Mouse (Mus musculus) regulatory T cell (primary cell): ENCODE measurements at regions not wholly inside any gene's neighbourhood (a gene's known extent, or its start where the extent isn't known, plus 50 kb on each side); places are given as distances from the start of the nearest gene placed in this dataset.

ENCODE experiments used
- in situ Hi-C: fragments of 300-600 bp; cut with MboI, MseI; formaldehyde crosslinking; loops from one replicate; pipeline ENCODE4 v1.15.1; 2025; ENCODE audit warnings: high pct_unique_total_duplicates

DNA sequence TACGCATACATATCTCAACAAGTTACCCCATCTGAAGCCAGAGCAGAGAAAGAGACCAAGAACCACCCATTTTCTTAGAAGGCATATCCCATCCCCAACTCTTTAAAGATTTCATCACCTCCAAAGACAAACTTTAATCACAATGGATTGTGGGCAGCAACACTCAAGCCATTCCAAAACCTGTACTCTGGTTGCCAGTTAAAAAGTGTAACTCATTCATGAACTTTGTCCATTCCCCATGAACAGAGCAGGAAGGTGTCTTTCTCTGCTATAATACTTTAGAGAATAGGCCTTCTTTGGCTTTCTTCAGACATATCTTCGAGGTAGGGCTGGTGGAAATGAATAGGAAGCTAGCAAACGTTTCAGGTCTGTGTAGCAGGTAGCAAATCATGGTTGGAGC is 160.4 kb downstream of the Fzd1 start:
- in situ Hi-C loops = no loop called here

GRCm38 (mm10) chr5:4595010-4595409 is 162.8 kb downstream of the Fzd1 start:
- in situ Hi-C loops = no loop called here

DNA sequence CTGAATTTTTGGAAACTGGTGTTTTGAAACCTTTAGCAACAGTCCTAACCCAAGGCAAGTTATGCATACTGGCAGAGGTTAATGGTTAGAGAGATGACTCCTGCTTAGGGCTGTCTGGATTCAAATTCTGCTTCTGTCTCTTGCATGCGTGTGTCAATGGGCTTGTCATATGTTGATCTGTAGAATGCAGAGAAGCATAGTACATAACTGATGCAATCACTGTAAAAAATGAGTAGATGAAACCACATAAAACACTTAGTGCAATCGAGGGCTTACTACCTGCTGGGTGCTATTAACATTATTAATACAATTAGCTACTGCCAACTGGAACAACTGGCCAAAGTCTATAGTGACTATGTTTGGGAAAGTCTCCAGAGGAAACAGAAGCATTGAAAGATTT is 163.3 kb downstream of the Fzd1 start:
- in situ Hi-C loops = no loop called here

DNA sequence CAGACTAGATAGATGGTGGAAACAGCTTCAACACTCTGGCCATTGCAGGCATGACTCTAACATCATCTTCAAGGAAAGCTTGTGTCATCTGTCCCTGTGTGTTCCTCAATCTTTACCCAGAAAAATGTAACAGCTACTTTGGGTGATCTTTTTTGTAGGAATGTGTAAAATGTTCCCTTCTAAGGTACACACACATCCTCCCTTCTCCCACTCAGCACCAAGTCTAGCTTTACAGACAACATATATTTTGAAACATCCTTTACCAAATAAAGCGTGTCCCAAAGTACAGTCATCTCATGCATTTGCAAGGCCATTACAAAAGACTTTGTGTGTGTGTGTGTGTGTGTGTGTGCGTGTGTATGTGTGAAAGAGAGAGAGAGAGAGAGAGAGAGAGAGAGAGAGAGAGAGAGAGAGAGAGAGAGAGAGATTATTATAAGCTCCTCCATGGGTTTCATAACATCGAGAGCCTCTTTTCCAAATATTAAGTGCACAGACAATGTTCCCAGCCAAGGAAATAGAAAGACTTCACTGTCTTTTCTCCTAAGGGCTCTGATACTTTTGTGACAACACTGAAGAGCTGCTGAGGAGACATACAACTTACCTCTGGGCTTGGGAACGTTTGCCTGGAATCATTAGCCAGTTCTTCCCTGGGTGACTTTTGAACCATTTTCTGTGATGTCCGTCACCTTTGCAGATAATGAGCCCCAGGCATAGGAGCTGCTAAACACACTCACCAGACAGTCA is 164.0 kb downstream of the Fzd1 start:
- in situ Hi-C loops = no loop called here

GRCm38 (mm10) chr5:4591721-4592120 is 166.1 kb downstream of the Fzd1 start:
- in situ Hi-C loops = no loop called here

DNA sequence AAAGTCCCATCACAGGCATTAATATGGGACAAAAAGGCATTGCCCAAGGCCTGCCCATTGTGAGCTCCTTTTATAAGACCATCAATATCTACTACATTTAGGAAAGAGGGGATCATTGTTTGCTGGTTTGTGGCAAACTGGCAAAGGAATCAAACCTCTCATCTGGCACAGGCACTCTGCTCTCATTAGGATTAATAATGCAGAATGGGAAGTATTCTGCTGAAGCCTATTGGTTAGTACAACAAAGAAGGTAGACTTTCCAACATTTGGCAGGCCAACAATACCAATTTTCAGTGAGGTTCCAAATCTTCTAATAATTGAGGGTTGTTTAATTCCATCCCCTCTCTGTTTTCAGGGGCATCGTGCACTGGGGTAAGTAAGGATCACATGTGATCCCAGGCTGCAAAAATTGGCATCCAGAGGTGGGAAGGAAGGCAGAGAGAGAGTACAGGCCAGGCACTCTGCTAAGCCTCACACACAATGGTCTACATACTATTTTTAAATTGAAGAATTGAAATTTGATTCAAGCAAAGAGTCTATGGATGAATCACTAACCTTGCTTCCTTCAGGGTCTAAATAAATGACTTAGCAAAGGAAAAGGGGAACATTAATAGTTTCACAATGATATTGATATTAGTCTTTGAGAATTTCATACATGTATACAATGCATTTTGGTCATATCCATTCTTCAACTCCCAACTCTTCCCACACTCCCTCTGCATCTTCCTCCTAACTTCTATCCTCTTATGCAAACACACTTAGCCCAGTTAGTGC is 174.9 kb downstream of the Fzd1 start:
- in situ Hi-C loops = no loop called here

GRCm38 (mm10) chr5:4580185-4580839 is 177.5 kb downstream of the Fzd1 start:
- in situ Hi-C loops = no loop called here

- in situ Hi-C loops = no loop called here
Measured at GRCm38 (mm10) chr5:4578856-4579255, 179.0 kb downstream of the Fzd1 start.

- in situ Hi-C loops = no loop called here
Measured at GRCm38 (mm10) chr5:4577179-4577578, 180.7 kb downstream of the Fzd1 start.

DNA sequence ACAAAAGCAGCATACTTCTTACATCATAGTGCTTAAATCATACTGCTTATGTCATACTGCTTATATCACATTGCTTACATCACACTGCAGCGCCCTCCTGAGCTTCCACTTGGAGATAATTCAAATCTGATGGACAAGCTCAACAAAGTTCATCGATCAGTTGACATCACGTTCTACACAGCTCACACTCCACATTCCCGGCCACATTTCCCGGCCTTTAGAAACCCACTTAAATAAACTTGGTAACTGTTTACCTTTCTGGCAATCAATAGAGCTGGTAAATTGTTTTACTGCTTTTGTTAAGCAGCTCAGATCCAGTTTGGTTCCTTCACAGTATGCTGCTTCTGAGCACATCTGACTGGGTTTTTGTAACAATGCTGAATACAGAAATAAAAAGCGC is 194.0 kb downstream of the Fzd1 start:
- in situ Hi-C loops = no loop called here

- in situ Hi-C loops = no loop called here
Measured at GRCm38 (mm10) chr5:4561661-4562060, 196.2 kb downstream of the Fzd1 start.

GRCm38 (mm10) chr5:4561139-4561470 is 196.7 kb downstream of the Fzd1 start:
- in situ Hi-C loops = no loop called here

DNA sequence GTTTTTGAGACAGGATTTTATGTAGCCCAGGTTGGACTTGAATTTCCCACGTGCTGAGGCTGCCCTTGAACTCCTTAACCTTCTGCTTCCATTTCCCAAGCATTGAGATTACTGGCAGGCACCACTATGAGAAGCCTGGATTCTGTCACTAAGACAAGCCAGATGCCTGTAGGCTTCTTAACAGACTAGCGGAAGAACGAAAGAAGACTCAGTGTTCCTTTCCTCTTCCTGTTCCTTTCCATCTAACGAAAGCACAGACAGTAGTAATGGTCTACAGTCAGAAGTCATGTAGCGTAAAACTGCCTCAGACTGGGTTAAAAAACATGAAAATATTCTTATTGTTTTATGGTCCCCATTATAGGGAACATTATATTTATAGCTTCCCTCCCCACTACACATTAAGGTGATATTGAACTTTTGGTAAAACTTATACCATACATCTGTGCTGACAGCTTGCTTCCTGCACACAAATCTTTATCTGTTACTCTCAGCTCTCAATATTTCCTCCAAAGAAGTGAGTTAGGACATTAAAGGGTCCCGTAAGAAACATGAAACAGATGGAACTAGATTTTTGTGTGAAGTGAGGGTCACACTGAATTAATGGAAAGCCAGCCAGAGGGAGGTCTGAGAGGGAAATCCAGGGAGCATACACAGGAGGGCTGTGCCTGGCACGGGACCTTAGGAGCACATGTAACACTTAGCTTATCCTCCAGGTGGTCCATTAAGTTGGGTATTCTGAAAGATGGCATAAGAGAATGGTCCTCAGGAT is 197.3 kb downstream of the Fzd1 start:
- in situ Hi-C loops = no loop called here

DNA sequence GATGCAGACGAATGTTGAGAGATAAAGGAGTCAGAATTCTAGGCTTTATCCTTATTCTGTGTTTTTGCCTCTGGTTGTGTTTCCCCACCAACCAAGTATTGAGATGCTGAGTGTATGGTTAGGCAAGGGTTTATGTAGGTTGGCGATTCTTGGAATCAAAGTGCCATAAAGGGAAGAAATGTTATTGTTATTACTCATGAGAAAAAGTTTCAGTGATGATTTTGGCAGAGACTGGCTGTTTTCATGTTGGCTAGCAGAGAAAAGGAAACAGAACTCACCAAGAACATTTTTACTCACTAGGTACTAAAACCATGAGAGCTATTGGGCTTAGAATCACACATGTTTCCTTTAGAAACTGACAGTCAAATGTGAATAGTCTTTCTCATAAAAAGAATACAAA is 202.9 kb downstream of the Fzd1 start:
- in situ Hi-C loops = no loop called here

- in situ Hi-C loops = no loop called here
Measured at GRCm38 (mm10) chr5:4538572-4538971, 219.3 kb downstream of the Fzd1 start.

- in situ Hi-C loops = no loop called here
Measured at GRCm38 (mm10) chr5:4536790-4537189, 221.0 kb downstream of the Fzd1 start.

- in situ Hi-C loops = no loop called here
Measured at GRCm38 (mm10) chr5:4535951-4536350, 221.9 kb downstream of the Fzd1 start.

- in situ Hi-C loops = no loop called here
Measured at GRCm38 (mm10) chr5:4534512-4534911, 223.3 kb downstream of the Fzd1 start.

DNA sequence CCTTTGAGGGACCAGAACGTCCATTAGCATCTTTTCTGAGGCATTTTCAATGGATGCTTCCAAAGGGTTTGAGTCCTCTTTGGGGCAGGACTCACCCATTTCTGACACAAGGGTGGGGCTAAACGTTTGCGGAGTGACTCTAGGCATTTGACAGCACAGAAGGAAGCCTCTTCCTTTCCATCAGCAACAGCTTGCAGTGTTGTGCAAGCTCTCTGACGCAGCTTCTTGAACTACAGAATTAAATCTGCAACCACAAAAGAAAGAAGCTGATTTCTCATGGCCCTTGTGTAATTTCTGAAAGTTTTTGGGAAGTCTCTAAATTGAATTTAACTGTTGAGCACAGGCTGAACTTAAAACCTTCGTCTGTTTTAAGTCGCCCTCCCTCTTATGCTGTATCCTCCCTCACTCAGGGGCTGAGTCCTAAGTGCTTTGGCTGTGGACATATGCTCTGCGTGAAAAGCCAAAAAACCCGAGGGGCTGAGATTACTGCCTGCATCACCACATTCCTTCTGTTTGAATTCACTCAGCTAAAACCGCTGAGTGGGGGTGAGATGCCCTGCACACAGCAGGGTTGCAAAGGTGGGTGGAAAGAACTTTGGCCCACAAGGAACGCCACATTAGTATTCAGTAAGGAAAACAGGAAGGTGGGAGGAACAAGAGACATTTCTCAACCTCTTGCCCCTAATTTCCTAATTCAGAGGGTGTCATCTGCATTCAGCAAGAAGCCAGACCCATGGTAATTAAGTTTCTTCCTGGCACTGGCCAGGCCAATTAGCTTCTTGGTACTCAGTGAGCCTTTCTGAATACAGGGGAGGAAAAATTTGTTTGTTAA is 227.4 kb downstream of the Fzd1 start:
- in situ Hi-C loops = no loop called here

GRCm38 (mm10) chr5:4526042-4526815 is 231.6 kb downstream of the Fzd1 start:
- in situ Hi-C loops = no loop called here
